Comparison of ENCODE assay signal across 13 mouse cellular contexts in genomic region chr1:170853604-170854003, GRCm38 (mm10). TPM values are rescaled to one million over a fixed set of nuclear protein-coding genes. Genes with fewer than 3 reads are reported as not detected.
DNase-seq lines count a peak whose midpoint lies in the region; ATAC-seq lines count a peak whose summit lies in the region.
"Had no signal": no experiment of that assay in that cellular context is flagged by ENCODE, and none has a peak within 500 bp of the region (broad histone marks: within the 10 kb centered on the region; RNA-seq: fewer than 3 reads in every experiment).

No protein-coding gene starts in this region.

- 0 out of 2 replicates have a peak overlapping the region, but pooled peaks have one; percentile 53 for H3K27ac ChIP-seq in liver, embryonic 11.5 days (ENCODE audit: low read depth, low read length)
- no peak overlapping the region for H3K27ac ChIP-seq in forebrain, embryonic 13.5 days
- H3K27ac ChIP-seq in midbrain, embryonic 11.5 days (ENCODE audit: low read depth, low read length) = no peak overlapping the region
- H3K27ac ChIP-seq: hindbrain, embryonic 12.5 days; kidney, postnatal 0 days had no signal

- peak overlapping the region; percentile 15; the same call in 1 of the 2 replicates for H3K4me2 ChIP-seq in liver, embryonic 11.5 days
- no peak overlapping the region for H3K4me2 ChIP-seq in forebrain, embryonic 13.5 days
- no peak overlapping the region for H3K4me2 ChIP-seq in midbrain, embryonic 11.5 days
- H3K4me2 ChIP-seq: hindbrain, embryonic 12.5 days had no signal

- DNase-seq in right cerebral cortex, adult 18-20 months = peak; percentile 50
- no peak for DNase-seq in right cerebral cortex, postnatal 14 days
- DNase-seq in MEL-GATA-1-ER (ENCODE audit: extremely low read depth, low read depth) = peak; percentile 93
- DNase-seq in liver, embryonic 11.5 days (ENCODE audit: low spot score) = no peak
- DNase-seq in midbrain, embryonic 11.5 days (ENCODE audit: low spot score, missing footprints) = no peak
- no peak for DNase-seq in urinary bladder, postnatal 36 days (ENCODE audit: low spot score in 2 of 2)
- DNase-seq: retina, postnatal 1 day had no signal

- no peaks in the 10 kb centered on the region for H3K36me3 ChIP-seq in liver, embryonic 11.5 days (ENCODE audit: control insufficient read depth, insufficient read depth, low read length)
- peaks cover 19% of the 10 kb centered on the region for H3K36me3 ChIP-seq in forebrain, embryonic 13.5 days (ENCODE audit: poor library complexity, severe bottlenecking)
- H3K36me3 ChIP-seq in midbrain, embryonic 11.5 days (ENCODE audit: control insufficient read depth, insufficient read depth, low read length) = no peaks in the 10 kb centered on the region

- 80% methylated on average over 3 of the region's 3 CpGs for WGBS in liver, embryonic 11.5 days
- 97% methylated on average over 3 of the region's 3 CpGs for WGBS in forebrain, embryonic 13.5 days
- 95% methylated on average over 3 of the region's 3 CpGs for WGBS in midbrain, embryonic 11.5 days

- peaks cover 27% of the 10 kb centered on the region for H3K4me1 ChIP-seq in liver, embryonic 11.5 days (replicated peaks; ENCODE audit: control insufficient read depth, insufficient read depth, low read length)
- H3K4me1 ChIP-seq in forebrain, embryonic 13.5 days = no peaks in the 10 kb centered on the region
- H3K4me1 ChIP-seq in midbrain, embryonic 11.5 days (ENCODE audit: control insufficient read depth, insufficient read depth, low read length) = no peaks in the 10 kb centered on the region
- H3K4me1 ChIP-seq: hindbrain, embryonic 12.5 days had no signal

- no peaks in the 10 kb centered on the region for H3K27me3 ChIP-seq in liver, embryonic 11.5 days (replicated peaks; ENCODE audit: control insufficient read depth, insufficient read depth, low read length)
- no peaks in the 10 kb centered on the region for H3K27me3 ChIP-seq in forebrain, embryonic 13.5 days
- H3K27me3 ChIP-seq in midbrain, embryonic 11.5 days (ENCODE audit: control insufficient read depth, insufficient read depth, low read length) = no peaks in the 10 kb centered on the region
- H3K27me3 ChIP-seq: hindbrain, embryonic 12.5 days had no signal

- H3K9ac ChIP-seq in liver, embryonic 11.5 days (ENCODE audit: low read depth, low read length) = no peak overlapping the region
- no peak overlapping the region for H3K9ac ChIP-seq in forebrain, embryonic 13.5 days
- no peak overlapping the region for H3K9ac ChIP-seq in midbrain, embryonic 11.5 days (ENCODE audit: low read length)
- H3K9ac ChIP-seq: hindbrain, embryonic 12.5 days had no signal

- ATAC-seq in liver, embryonic 11.5 days (replicated peaks; ENCODE audit: low FRiP score) = no peak
- peak; percentile 94 for ATAC-seq in neutrophil, adult 5-6 weeks (ENCODE audit: extremely low read depth, insufficient number of reproducible peaks, low FRiP score, poor library complexity, severe bottlenecking)
- ATAC-seq in forebrain, embryonic 13.5 days = no peak
- no peak for ATAC-seq in midbrain, embryonic 11.5 days (ENCODE audit: low FRiP score)

- no peak overlapping the region for H3K4me3 ChIP-seq in liver, embryonic 11.5 days (ENCODE audit: low read depth, low read length)
- H3K4me3 ChIP-seq in forebrain, embryonic 13.5 days = no peak overlapping the region
- no peak overlapping the region for H3K4me3 ChIP-seq in midbrain, embryonic 11.5 days (ENCODE audit: low read depth, low read length)
- H3K4me3 ChIP-seq: hindbrain, embryonic 12.5 days had no signal

- no peaks in the 10 kb centered on the region for H3K9me3 ChIP-seq in liver, embryonic 11.5 days (ENCODE audit: control insufficient read depth, low read length)
- H3K9me3 ChIP-seq in forebrain, embryonic 13.5 days (replicated peaks) = no peaks in the 10 kb centered on the region
- H3K9me3 ChIP-seq in midbrain, embryonic 11.5 days (ENCODE audit: control insufficient read depth, low read length) = no peaks in the 10 kb centered on the region
- H3K9me3 ChIP-seq: hindbrain, embryonic 12.5 days had no signal

RNA-seq across cellular contexts. Expression of gene Atf6, which starts 14.0 kb away (rescaled TPM):
- polyA plus RNA-seq in liver, embryonic 11.5 days (2014; fragmentation: Nextera tagmentation; extraction: Ambion mirVana) = 11.5 and 12.4 TPM in 2 replicates
- 46.3 and 47.7 TPM in 2 replicates for total RNA-seq in neutrophil, adult 5-6 weeks (2017)
- 6.6 and 8.2 TPM in 2 replicates for polyA plus RNA-seq in forebrain, embryonic 13.5 days (2015; fragmentation: Nextera tagmentation; extraction: Ambion mirVana)
- 9.4 and 11.2 TPM in 2 replicates for polyA plus RNA-seq in midbrain, embryonic 11.5 days (2014; fragmentation: Nextera tagmentation; extraction: Ambion mirVana)

RNA-seq across cellular contexts. Expression of gene Gm26620, which starts 31.3 kb away (rescaled TPM):
- 0.62 TPM in 1 of 2 replicates, not detected in the other for polyA plus RNA-seq in liver, embryonic 11.5 days (2014; fragmentation: Nextera tagmentation; extraction: Ambion mirVana)
- total RNA-seq in neutrophil, adult 5-6 weeks (2017) = 0.58 TPM in 1 of 2 replicates, not detected in the other
- polyA plus RNA-seq in forebrain, embryonic 13.5 days (2015; fragmentation: Nextera tagmentation; extraction: Ambion mirVana) = 0.34 TPM in 1 of 2 replicates, not detected in the other
- polyA plus RNA-seq in midbrain, embryonic 11.5 days (2014; fragmentation: Nextera tagmentation; extraction: Ambion mirVana) = 0.31 TPM in 1 of 2 replicates, not detected in the other
- polyA plus RNA-seq: hindbrain, embryonic 12.5 days had no signal

RNA-seq across cellular contexts. Expression of gene Dusp12, which starts 31.7 kb away (rescaled TPM):
- polyA plus RNA-seq in liver, embryonic 11.5 days (2014; fragmentation: Nextera tagmentation; extraction: Ambion mirVana) = 34.8 and 36.7 TPM in 2 replicates
- total RNA-seq in neutrophil, adult 5-6 weeks (2017) = 6.9 and 8.8 TPM in 2 replicates
- polyA plus RNA-seq in forebrain, embryonic 13.5 days (2015; fragmentation: Nextera tagmentation; extraction: Ambion mirVana) = 28.9 and 30.0 TPM in 2 replicates
- polyA plus RNA-seq in midbrain, embryonic 11.5 days (2014; fragmentation: Nextera tagmentation; extraction: Ambion mirVana) = 28.9 and 31.1 TPM in 2 replicates

RNA-seq across cellular contexts. Expression of gene Fcrlb, which starts 59.1 kb away (rescaled TPM):
- 0.14 TPM in 1 of 2 replicates, not detected in the other for polyA plus RNA-seq in liver, embryonic 11.5 days (2014; fragmentation: Nextera tagmentation; extraction: Ambion mirVana)
- 0.98 and 1.4 TPM in 2 replicates for total RNA-seq in neutrophil, adult 5-6 weeks (2017)
- 0.14 TPM in 1 of 2 replicates, not detected in the other for polyA plus RNA-seq in forebrain, embryonic 13.5 days (2015; fragmentation: Nextera tagmentation; extraction: Ambion mirVana)
- polyA plus RNA-seq in midbrain, embryonic 11.5 days (2014; fragmentation: Nextera tagmentation; extraction: Ambion mirVana) = not detected in 2 replicates
- total RNA-seq: heart, adult 8-10 months had no signal
- polyA plus RNA-seq: hindbrain, embryonic 12.5 days; lung, embryonic 16.5 days had no signal

Comparison
In these comparisons a context has a peak if more than half of its experiments do, and no peak if none do; other contexts are left out.
1. DNase-seq: peak in right cerebral cortex, adult 18-20 months (single experiment) and MEL-GATA-1-ER (single experiment); none in right cerebral cortex, postnatal 14 days (single experiment), liver, embryonic 11.5 days (single experiment), midbrain, embryonic 11.5 days (single experiment) and urinary bladder, postnatal 36 days (0 of 2).